Comparison of ENCODE assay signal across 8 mouse cellular contexts in the genomic region with DNA sequence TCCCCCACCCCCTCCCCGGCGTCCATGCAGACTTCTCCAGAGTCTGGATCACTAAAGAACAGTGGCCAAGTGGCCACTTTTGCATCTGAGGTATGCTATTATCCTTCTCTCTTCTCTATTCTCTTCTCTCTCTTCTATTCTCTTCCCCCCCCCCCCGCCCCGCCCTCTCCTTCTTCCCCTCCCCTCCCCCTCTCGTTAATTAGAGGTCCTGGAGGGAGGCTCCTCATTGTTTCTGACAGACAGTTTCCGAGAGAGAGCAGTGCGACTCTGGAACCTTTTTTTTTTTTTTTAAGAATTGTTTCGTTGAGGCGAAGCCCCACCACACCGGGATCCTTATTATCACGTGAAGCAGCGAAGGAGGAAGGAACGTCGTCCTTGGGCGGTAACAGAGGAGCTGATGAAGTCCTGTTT.
A peak's percentile ranks its signal among the peaks of the same experiment; 100 is the strongest.
DNase-seq lines count a peak whose midpoint lies in the region; ATAC-seq lines count a peak whose summit lies in the region.

No protein-coding gene starts in this region.

- no peaks in the 10 kb centered on the region for H3K9me3 ChIP-seq in embryonic facial prominence, embryonic 14.5 days (ENCODE audit: control insufficient read depth, low read length)
- no peaks in the 10 kb centered on the region for H3K9me3 ChIP-seq in intestine, embryonic 16.5 days (ENCODE audit: control insufficient read depth, low read length)

- H3K4me1 ChIP-seq in embryonic facial prominence, embryonic 14.5 days (ENCODE audit: control insufficient read depth, insufficient read depth, low read length): no peaks in the 10 kb centered on the region
- peaks cover 13% of the 10 kb centered on the region for H3K4me1 ChIP-seq in intestine, embryonic 16.5 days (ENCODE audit: control insufficient read depth, insufficient read depth, low read length)

- 0% methylated on average over 12 of the region's 15 CpGs for WGBS in embryonic facial prominence, embryonic 14.5 days
- WGBS in intestine, embryonic 16.5 days: under 1% methylated on average over 13 of the region's 15 CpGs

- peak; percentile 60 for ATAC-seq in embryonic facial prominence, embryonic 14.5 days (ENCODE audit: low read depth)
- peak; percentile 24; the same call in 1 of the 2 replicates for ATAC-seq in intestine, embryonic 16.5 days

- H3K36me3 ChIP-seq in embryonic facial prominence, embryonic 14.5 days (ENCODE audit: control insufficient read depth, insufficient read depth, low read length): no peaks in the 10 kb centered on the region
- no peaks in the 10 kb centered on the region for H3K36me3 ChIP-seq in intestine, embryonic 16.5 days (ENCODE audit: control insufficient read depth, insufficient read depth, low read length)

- peak overlapping the region; percentile 47 for H3K9ac ChIP-seq in embryonic facial prominence, embryonic 14.5 days (ENCODE audit: low read depth, low read length)
- peak overlapping the region; percentile 60 for H3K9ac ChIP-seq in intestine, embryonic 16.5 days (ENCODE audit: low read depth, low read length)

- peak overlapping the region; percentile 42 for H3K4me3 ChIP-seq in embryonic facial prominence, embryonic 14.5 days (ENCODE audit: low read depth, low read length)
- peak overlapping the region; percentile 47 for H3K4me3 ChIP-seq in intestine, embryonic 16.5 days (ENCODE audit: low read length)

- H3K27ac ChIP-seq in embryonic facial prominence, embryonic 14.5 days (replicated peaks; ENCODE audit: low read depth, low read length): no peak overlapping the region; the same call in 1 of the 2 replicates
- no peak overlapping the region for H3K27ac ChIP-seq in intestine, embryonic 16.5 days (ENCODE audit: low read length)

- H3K4me2 ChIP-seq in embryonic facial prominence, embryonic 14.5 days (ENCODE audit: low read depth, low read length): peak overlapping the region; percentile 70
- H3K4me2 ChIP-seq in intestine, embryonic 16.5 days (ENCODE audit: low read depth, low read length): peak overlapping the region; percentile 81

- no peaks in the 10 kb centered on the region for H3K27me3 ChIP-seq in embryonic facial prominence, embryonic 14.5 days (replicated peaks; ENCODE audit: control insufficient read depth, insufficient read depth, low read length)
- no peaks in the 10 kb centered on the region for H3K27me3 ChIP-seq in intestine, embryonic 16.5 days (replicated peaks; ENCODE audit: control insufficient read depth, insufficient read depth, low read length)

- DNase-seq in right cerebral cortex, adult 18-20 months: peak; percentile 11
- DNase-seq in right cerebral cortex, postnatal 14 days: no peak
- DNase-seq in embryonic facial prominence, embryonic 14.5 days (ENCODE audit: low spot score): peak; percentile 61
- peak; percentile 44 for DNase-seq in naive thymus-derived CD4-positive, alpha-beta T cell, adult 2 months (ENCODE audit: low read depth)
- DNase-seq in natural killer cell, adult 2 months (ENCODE audit: low spot score in 2 of 2): no peak
- DNase-seq in cerebellum, adult 18-20 months: no peak
- no peak for DNase-seq in kidney, postnatal 14 days

Comparison
In these comparisons a context has a peak if more than half of its experiments do, and no peak if none do; other contexts are left out.
1. DNase-seq: peak in right cerebral cortex, adult 18-20 months (single experiment), embryonic facial prominence, embryonic 14.5 days (single experiment) and naive thymus-derived CD4-positive, alpha-beta T cell, adult 2 months (single experiment); none in right cerebral cortex, postnatal 14 days (single experiment), natural killer cell, adult 2 months (0 of 2), cerebellum, adult 18-20 months (0 of 2) and kidney, postnatal 14 days (single experiment).